Comparison of ENCODE assay signal across 1 mouse cellular context in genomic region chr8:46818990-46819288, GRCm38 (mm10).
TF ChIP-seq lines count a peak whose summit lies in the region.

No protein-coding gene starts in this region.

TF ChIP-seq in MEL, 35 proteins besides CTCF, POLR2A, EP300 and RAD21 (continued from another document):
- TF ChIP-seq RCOR1 (IDR thresholded peaks at IDR 0.05; ENCODE audit: low read depth, low read length) (peak; percentile 84), SIN3A (IDR thresholded peaks at IDR 0.05; ENCODE audit: low read length) (peak; percentile 75), GATA1 (IDR thresholded peaks at IDR 0.05; ENCODE audit: low read depth, low read length) (peak; percentile 71), TAL1 (IDR thresholded peaks at IDR 0.05; ENCODE audit: low read length) (peak; percentile 45), BHLHE40 (IDR thresholded peaks at IDR 0.05; ENCODE audit: borderline replicate concordance, low read depth, low read length) (0 out of 2 replicates have a peak, but pooled peaks have one; percentile 48), MAZ (IDR thresholded peaks at IDR 0.05; ENCODE audit: low read depth, low read length) (no peak), MXI1 (IDR thresholded peaks at IDR 0.05; ENCODE audit: low read depth, low read length) (peak; percentile 38; the same call in 1 of the 2 replicates), NRF1 (IDR thresholded peaks at IDR 0.05; ENCODE audit: insufficient read depth, low read depth, low read length, poor library complexity, severe bottlenecking) (no peak), ZNF384 (IDR thresholded peaks at IDR 0.05; ENCODE audit: low read depth, low read length) (peak; percentile 100), ETS1 (IDR thresholded peaks at IDR 0.05; ENCODE audit: low read depth, low read length) (peak; percentile 80), MYC (IDR thresholded peaks at IDR 0.05; ENCODE audit: low read depth, low read length) (peak; percentile 52; the same call in 1 of the 2 replicates), ZKSCAN1 (IDR thresholded peaks at IDR 0.05; ENCODE audit: low read depth, low read length) (peak; percentile 80; the same call in 1 of the 2 replicates)
TF ChIP-seq in MEL: peak in this region for 13.
